Mouse (Mus musculus): ENCODE measurements around the gene Ankrd13b. TPM values are rescaled to one million over a fixed set of nuclear protein-coding genes. Genes with fewer than 3 reads are reported as not detected.

Gene Ankrd13b
- polyA plus RNA-seq, 3 experiments from 2014 or later: 0.39 to 1.6 (median 0.91) TPM

DNA sequence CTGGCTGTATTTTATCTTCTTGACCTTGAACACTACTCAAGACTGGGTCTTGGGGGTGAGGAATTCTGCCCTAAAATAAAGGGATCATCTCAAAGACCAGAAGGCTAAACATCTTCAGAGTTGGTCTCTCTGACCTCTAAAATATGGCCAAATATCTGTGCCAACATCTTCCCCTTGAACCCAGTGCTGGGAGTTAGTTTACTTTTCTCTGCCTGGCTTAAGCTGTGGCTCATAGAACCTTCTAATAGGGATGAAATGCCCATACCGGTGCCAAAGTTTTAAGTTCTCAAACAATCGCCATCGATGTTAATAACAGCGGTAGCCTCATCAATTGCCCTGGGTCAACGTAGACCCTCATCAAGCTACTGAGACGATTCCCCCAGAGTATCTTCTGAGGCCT, 27.6 kb downstream of the Ankrd13b start:
- ATAC-seq: no peak

DNA sequence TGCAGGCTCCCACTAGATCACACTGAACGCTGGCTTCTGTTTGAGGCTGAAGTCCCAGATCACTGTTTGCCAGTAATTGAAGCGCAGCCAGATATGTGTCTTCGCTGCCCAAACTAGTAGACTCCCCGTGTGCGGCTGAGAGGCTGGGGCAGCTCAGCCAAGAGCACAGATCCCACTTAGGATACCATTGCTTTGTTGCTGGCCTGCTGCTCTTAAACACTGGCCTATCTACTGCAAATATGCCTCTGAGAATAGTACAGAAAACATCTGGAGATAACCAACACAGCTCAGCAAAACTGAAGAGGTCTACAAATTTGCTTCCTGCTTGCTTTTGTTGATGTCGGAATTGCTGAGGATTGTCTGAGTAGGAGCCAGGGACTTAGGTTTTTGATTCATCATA, 32.6 kb downstream of the Ankrd13b start:
- no peak for ATAC-seq

DNA sequence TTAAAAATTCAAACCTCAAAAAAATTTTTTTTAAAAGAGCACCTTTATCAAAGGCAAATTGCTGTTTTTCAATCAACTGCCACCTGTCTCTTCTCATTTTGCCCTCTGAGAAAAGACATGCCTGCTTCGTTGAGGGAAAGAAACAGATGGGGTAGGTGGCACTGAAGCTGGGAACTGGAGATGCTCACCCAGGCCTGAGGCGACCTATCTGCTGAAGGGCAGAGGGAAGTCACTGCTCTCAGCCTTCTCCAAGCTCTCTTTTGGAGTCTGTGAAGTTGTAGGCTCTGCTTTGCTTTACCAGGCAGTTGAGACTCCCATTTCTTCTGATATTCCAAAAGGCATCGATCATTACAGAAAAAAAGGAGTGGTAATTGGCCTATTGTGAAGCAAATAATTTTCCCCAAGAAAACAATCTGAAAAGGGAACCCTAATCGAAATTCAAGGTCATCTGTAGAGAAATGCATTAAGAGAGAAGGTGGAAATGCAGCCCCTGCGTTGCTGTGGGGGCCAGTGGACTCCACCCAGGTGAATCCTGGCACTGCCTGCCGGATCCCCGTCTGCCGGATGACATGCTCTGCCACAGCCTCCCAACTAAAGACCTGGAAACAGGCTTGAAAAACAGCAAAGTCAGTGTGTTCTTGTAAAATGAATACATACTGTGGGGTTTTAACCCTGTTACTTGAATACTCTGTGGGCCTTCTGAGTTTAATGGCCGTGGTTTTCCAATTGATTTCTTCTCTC, 33.5 kb downstream of the Ankrd13b start:
- ATAC-seq: no peak

DNA sequence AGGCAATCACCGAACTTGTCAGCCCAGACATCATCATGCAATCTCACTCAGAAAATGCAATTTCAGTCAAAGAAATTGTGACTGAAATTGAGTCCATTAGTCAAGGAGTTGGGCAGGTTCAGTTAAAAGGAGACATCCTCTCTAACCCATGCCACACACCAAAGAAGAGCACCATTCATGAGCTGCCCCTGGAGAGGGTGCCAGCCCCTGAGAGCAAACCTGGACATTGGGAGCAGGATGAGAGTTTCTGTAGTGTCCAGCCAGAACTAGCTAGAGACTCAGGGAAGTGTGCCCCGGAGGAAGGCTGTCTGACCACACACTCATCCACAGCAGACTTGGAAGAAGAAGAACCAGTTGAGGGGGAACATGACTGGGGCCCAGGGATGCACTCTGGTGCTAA, 36.1 kb downstream of the Ankrd13b start:
- ATAC-seq: no peak

DNA sequence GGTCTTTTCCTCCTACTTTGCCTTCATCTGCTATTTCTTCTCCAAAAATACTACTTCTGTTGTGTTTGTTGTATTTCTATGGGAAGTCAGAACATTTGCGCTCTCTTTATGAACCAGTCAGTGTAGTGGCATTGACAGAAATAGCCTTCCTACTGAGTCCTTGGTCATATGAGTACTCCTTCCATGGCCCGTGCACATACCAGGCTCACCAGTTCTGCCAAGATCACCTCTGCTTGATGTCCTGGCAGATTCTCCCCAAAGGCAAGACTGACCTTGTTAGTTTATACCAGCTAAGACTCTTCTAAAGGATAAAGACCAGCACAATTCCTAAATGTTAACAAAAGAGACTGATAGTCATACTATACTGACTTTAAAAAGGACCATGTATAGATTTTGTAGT, 37.8 kb downstream of the Ankrd13b start:
- ATAC-seq: no peak

DNA sequence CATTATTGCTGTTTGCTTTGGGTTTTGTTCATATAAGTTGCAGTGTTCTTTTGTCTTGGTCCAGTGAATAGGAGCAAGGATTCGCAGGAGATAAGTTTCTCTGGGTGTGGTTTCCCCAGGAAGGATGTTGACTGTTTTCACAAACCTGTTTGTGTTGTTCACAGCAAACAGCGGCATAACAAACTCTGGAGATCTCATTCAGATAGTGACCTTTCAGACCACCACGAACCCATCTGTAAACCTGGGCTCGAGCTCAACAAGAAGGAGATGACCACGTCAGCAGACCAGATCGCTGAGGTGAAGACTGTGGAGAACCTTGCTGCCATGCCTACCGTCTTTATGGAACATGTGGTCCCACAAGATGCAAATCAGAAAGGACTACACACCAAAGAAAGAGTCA, 40.3 kb downstream of the Ankrd13b start:
- no peak for ATAC-seq

DNA sequence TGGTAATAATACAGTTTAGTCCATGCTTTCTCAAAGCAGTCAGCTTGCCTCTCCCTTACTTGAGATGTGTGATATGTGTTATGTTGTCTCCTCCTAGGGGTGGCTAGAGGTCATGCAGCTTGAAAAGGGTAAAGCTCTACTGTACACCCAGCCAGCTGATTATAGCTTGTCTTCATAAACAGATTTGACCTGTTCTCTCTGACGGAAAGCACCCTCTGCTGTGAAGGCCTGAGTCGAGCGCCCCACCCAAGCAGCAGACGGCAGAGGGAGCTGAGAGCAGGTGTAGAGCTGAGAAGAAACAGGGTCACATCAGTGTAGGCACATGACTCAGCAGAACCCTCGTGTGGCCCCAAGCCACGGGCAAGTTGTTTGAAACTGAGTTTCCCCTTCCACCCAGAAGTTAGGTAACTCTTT, 42.8 kb downstream of the Ankrd13b start:
- peak; percentile 91 for ATAC-seq

DNA sequence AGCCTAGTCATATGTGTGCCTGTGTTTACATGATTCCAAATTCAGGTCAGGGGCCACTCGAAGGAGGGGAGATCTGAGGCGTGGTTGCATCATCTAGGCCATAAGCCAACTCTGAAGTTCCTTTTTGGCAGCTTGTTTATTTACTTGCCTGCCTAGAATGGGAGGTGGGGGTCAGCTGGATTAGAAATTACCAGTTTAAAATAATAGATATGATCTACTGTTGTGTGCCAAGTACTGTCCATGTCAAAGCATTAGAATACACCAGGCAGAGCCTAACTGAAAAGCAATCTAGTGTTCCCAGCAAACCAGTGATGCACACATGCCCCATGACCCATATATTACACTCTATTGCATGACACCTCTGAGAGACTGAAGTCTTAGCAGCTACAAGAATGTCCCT, 44.5 kb downstream of the Ankrd13b start:
- no peak for ATAC-seq

DNA sequence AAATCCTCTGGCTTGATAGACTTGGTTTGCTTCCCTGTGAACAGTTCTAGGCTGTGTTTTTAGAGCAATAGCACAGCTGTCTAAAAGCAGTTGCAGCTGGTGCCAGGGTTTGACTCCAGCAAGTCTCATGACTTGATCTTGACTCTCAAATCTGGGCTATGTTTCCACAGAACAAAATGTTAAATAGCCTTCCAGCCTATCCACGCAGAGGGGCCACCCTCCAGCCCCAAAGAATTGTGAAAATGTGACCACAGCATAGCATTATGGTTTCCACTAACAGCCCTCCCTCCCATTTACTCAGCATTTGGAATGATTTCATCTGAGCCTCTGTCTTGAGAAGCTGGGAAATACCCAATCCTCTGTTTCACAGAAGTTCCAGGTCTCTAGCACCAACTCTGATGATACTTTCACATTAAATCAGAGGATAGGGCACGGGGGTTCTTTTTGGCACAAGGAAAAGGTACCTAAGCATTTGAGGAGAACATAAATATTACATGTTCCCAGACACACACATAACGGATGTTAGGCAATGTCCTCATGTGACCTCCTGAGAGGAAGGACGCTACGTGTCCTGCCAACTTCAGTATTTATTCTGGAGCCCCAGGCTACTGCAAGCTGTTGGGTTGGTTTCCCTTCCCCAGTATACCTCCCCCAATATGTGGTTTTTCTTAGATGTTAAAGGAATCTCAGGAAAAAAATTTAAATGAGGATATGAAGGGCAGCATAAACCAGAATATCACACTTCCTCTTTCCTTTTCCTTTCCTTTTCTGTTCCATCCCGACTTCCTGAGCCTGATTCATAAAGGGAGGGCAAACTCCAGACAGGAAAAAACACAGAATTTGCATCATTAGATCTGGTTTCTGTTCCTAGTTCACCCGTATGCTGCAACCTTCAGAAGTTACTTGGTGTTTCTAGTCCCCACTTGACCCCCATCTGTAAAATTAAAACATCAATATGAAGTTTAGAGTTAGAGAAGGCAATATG, 47.0 kb downstream of the Ankrd13b start:
- ATAC-seq: no peak

DNA sequence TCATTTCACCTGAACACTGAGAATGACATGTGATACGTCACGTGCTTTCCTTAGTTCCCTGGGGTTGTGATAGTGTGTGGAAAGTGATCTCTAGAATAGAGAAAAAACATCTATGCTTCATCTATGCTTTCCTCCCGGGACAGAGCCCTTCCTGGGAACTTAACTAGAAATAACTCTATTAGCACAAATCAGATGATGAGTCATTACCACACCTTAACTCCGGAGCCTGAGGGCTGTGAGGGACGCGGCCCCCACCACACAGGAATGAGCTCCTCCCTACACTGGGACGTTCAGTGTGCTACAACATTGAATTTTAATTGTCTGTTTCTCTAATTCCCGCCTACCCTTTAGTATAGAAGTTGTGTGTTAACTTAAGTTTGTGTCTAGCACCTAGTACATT, 48.5 kb downstream of the Ankrd13b start:
- no peak for ATAC-seq

DNA sequence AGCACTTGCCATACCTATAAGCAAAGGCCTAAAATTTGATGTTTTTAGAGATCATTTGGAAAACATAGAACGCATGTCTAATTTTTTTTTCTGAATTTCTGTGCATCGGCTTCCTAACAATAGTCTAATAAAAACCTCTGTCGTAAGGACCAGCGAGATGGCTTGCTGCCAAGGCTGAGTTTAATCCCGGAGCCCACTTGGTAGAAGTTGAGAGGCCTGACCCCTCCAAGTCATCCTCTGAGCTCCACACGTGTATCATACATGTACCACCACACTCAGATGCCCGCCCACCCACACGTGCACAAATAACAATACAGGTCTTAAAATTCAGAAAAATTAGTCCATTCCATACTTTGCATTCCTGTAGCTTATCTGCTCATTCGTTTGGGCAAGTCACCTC, 49.4 kb downstream of the Ankrd13b start:
- no peak for ATAC-seq

DNA sequence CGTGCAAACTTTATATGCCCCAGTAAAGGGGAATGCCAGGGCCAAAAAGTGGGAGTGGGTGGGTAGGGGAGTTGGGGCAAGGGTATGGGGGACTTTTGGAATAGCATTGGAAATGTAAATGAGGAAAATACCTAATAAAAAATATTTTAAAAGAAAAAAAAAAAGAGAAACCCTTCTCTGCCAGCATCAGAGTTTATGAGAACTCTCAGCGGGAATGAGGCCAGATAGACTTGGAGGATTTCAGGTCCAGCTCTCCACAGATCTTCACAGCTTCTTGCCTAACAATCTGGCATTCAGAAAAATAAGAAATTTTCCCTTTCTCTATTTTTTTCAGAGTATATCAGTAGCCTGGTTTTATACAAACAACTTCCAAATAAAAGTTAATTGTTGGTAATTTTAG, 52.5 kb downstream of the Ankrd13b start:
- no peak for ATAC-seq

DNA sequence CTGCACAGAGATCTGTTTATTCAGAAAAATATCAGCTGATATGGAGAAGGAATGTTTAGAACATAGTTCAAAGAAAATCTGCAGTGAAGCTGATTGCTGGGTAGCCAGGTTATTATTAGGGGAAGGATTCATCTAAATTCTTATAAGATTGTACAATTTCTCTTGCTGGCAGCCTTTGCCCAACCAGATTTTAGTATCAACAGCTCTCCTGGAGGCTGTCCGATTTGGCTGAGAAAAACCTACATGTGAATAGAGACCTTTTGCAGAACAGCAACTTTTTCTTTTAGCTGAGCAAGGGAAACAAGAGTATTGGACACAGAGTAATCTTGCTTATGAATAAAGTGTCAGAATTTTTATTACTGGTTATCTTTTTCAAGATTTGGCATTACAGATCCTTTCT, 61.0 kb downstream of the Ankrd13b start:
- no peak for ATAC-seq

DNA sequence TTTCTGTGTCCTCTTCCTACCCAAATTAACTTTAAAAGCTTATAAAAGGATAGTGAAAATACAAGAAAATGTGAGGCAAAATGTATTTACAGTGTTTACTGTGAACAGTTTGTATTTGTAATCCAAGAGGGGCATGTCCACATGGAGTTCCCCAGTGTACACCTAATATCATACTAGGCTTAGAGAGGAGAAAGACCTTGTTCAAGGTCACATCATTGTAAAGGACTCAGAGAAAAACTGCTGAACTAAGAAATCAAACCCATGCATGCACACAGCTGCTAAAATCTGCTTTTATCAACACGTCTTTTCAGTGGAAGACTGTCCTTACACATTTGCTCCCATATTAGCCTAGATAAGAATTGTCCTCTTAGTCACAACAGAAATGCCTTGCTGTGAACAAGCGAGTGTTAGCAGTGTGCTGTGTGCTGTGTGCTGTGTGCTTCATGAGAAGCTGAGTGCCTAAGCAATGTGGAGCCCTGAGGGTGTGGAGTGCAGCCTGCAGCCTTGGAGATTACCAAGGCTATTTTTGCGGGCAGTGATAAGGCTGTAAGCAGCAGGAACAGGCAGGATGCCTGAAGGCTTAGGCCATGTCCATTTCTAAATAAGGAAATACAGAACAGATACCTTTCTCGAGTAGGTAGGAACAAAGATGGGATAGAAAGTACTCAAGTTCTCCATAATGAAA, 66.2 kb downstream of the Ankrd13b start:
- ATAC-seq: no peak

Other genes starting within 250 kb of the Ankrd13b start
- not detected for gene Coro6, start 27.3 kb downstream of the Ankrd13b start, polyA plus RNA-seq (2017; shearing (Covaris generic))
- 10 to 100 TPM in 2 of 3 experiments, 1 to 10 TPM in 1; 9.4 to 13.7 (median 11.0) TPM for gene Git1, start 3.9 kb upstream of the Ankrd13b start, polyA plus RNA-seq (2017; shearing (Covaris generic))
- gene Abhd15, start 25.4 kb upstream of the Ankrd13b start, polyA plus RNA-seq (2017; shearing (Covaris generic)): 1 to 10 TPM in 2 of 3 experiments, under 1 TPM in 1; 0.88 to 3.8 (median 3.5) TPM
- 10 to 100 TPM in 1 of 3 experiments, 1 to 10 TPM in 2; 8.5 to 14.3 (median 8.7) TPM for gene Trp53i13, start 26.3 kb upstream of the Ankrd13b start, polyA plus RNA-seq (2017; shearing (Covaris generic))
- 1 to 10 TPM in 1 of 3 experiments, under 1 TPM in 2; 0.33 to 1.6 (median 0.74) TPM for gene Gm10392, start 29.5 kb upstream of the Ankrd13b start, polyA plus RNA-seq (2017; shearing (Covaris generic))
- gene Taok1, start 118.1 kb upstream of the Ankrd13b start, polyA plus RNA-seq (2017; shearing (Covaris generic)): 10 to 100 TPM; 14.8 to 21.5 (median 19.8) TPM
- gene Nufip2, start 196.5 kb upstream of the Ankrd13b start, polyA plus RNA-seq (2017; shearing (Covaris generic)): 10 to 100 TPM; 15.6 to 23.4 (median 16.5) TPM
- under 1 TPM in 2 of 3 experiments, not detected in 1; 0.38 to 0.40 TPM for gene Cryba1, start 235.6 kb upstream of the Ankrd13b start, polyA plus RNA-seq (2017; shearing (Covaris generic))